16 mouse cellular contexts compared by ENCODE assay signal in the genomic region with DNA sequence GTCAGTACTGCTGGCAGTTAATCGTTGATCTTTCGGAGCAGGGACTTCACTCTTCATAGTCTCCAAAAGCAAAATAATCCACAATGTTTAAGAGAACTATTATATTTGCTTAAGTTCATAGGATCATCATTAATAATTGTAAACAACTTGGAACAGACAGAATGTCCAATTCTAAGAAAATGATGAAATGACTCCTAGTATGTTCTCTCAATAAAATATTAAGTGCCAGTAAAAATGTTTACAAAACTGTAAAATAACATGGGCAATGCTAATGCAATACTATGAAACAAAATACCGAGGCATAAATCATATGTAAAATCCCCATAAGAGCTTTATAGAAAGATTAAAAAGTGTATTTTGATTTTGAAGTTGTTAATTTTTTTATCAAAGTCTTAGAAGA.
"Had no signal": no experiment of that assay in that cellular context is flagged by ENCODE, and none has a peak within 500 bp of the region (broad histone marks: within the 10 kb centered on the region; RNA-seq: fewer than 3 reads in every experiment).

No protein-coding gene starts in this region.

- H3K9me3 ChIP-seq: neural tube, embryonic 13.5 days; neural tube, embryonic 15.5 days; stomach, embryonic 15.5 days had no signal

- H3K9ac ChIP-seq: neural tube, embryonic 13.5 days; neural tube, embryonic 15.5 days; stomach, embryonic 15.5 days had no signal

- DNase-seq: retina, postnatal 1 day; right cerebral cortex, adult 18-20 months; right cerebral cortex, postnatal 14 days; right cerebral cortex, postnatal 25 days; right cerebral cortex, postnatal 4 days; spleen, adult 18-20 months; thymus, adult 18-20 months; thymus, adult 2 months; thymus, postnatal 14 days; thymus, postnatal 25 days; thymus, postnatal 36 days; thymus, postnatal 4 days had no signal

- H3K27me3 ChIP-seq: neural tube, embryonic 13.5 days; neural tube, embryonic 15.5 days; stomach, embryonic 15.5 days had no signal

- H3K4me2 ChIP-seq: neural tube, embryonic 13.5 days; neural tube, embryonic 15.5 days; stomach, embryonic 15.5 days had no signal

- H3K4me1 ChIP-seq: neural tube, embryonic 13.5 days; neural tube, embryonic 15.5 days; stomach, embryonic 15.5 days had no signal

- H3K36me3 ChIP-seq: neural tube, embryonic 13.5 days; neural tube, embryonic 15.5 days; stomach, embryonic 15.5 days had no signal

- H3K4me3 ChIP-seq: neural tube, embryonic 13.5 days; neural tube, embryonic 15.5 days; stomach, embryonic 15.5 days had no signal

- H3K27ac ChIP-seq: neural tube, embryonic 13.5 days; neural tube, embryonic 15.5 days; stomach, embryonic 15.5 days; stomach, postnatal 0 days had no signal
